Mouse (Mus musculus) kidney, embryonic 15.5 days (tissue): ENCODE measurements around the gene Zscan20. TPM values are rescaled to one million over a fixed set of nuclear protein-coding genes. Genes with fewer than 3 reads are reported as not detected.
A peak's percentile ranks its signal among the peaks of the same experiment; 100 is the strongest.
"Not testable (repeated sequence)": the region's sequence is repeated elsewhere in the genome, so short reads cannot be mapped to it uniquely, and the experiment has no call there.

Source experiments
- ATAC-seq: fragments of 200-750 bp; cut with Nextera tagmentation; replicated peaks from 2 replicates; pipeline ENCODE4 v1.8.0; 2017; ENCODE audit warnings: moderate TSS enrichment; ENCODE audit not compliant: low FRiP score
- H3K27ac ChIP-seq: fragments of 300-500 bp; sonication (generic); 2 replicates; pipeline ENCODE4 v1.5.1; 2015; ENCODE audit warnings: mild to moderate bottlenecking, inconsistent platforms
- H3K27me3 ChIP-seq: fragments of 300-500 bp; sonication (generic); 2 replicates; pipeline ENCODE4 v1.6.1; 2015; ENCODE audit warnings: inconsistent platforms
- H3K36me3 ChIP-seq: fragments of 300-500 bp; sonication (generic); 2 replicates; pipeline ENCODE4 v1.6.1; 2015; ENCODE audit warnings: inconsistent platforms
- H3K4me1 ChIP-seq: fragments of 300-500 bp; sonication (generic); 2 replicates; pipeline ENCODE4 v1.6.1; 2015; ENCODE audit warnings: inconsistent platforms
- H3K4me2 ChIP-seq: fragments of 300-500 bp; sonication (generic); 2 replicates; pipeline ENCODE4 v1.6.1; 2015; ENCODE audit warnings: moderate library complexity, mild to moderate bottlenecking, inconsistent platforms
- H3K4me3 ChIP-seq: fragments of 300-500 bp; sonication (generic); replicated peaks from 2 replicates; pipeline ENCODE4 v1.5.1; 2015; ENCODE audit warnings: mild to moderate bottlenecking, inconsistent platforms
- H3K9ac ChIP-seq: fragments of 300-500 bp; sonication (generic); 2 replicates; pipeline ENCODE4 v1.6.1; 2015; ENCODE audit warnings: mild to moderate bottlenecking, inconsistent platforms
- H3K9me3 ChIP-seq: fragments of 300-500 bp; sonication (generic); replicated peaks from 2 replicates; pipeline ENCODE4 v1.6.1; 2016; ENCODE audit warnings: inconsistent platforms
- WGBS: fragments of 180-500 bp; shearing (Covaris S2); methylation state at CpG from one replicate; pipeline ENCODE4 v1.1.7; 2015; ENCODE audit warnings: mixed read lengths; 5-methylcytosine and 5-hydroxymethylcytosine counted together
- polyA plus RNA-seq: library from polyadenylated mRNA; unstranded; fragments of >200 nt; fragmentation: Nextera tagmentation; extraction: Ambion mirVana; gene quantifications from 2 replicates; pipeline ENCODE4 v1.2.1, GENCODE M21; 2015

The Zscan20 gene
- polyA plus RNA-seq, 1 experiment from 2014 or later = 5.7 TPM

DNA sequence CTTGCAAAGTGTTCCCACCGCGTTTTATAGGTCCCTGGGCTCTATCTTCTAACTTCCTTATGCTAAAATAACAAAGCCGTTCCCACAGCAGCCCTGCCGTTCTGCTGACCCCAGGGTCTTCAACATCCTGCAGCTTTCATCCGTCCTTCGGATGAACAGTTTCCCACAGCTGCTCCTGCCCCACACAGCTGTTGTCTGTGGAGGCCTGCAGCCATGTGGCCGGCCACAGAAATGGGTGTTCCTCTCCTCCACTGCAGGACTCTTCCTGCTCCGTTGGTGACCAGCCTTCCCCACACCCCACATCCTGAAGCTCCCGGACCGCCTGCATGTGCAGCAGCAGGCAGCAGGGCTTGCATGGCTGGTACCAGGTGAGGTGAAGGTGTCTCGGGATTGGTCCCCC is 27.4 kb upstream of the Zscan20 start:
- peak; percentile 44; the same call in 1 of the 2 replicates for ATAC-seq
- peaks cover 56% of the 10 kb centered on the region for H3K4me1 ChIP-seq
- no peaks in the 10 kb centered on the region for H3K27me3 ChIP-seq
- peak overlapping the region; percentile 89 for H3K27ac ChIP-seq
- H3K9ac ChIP-seq = no peak overlapping the region
- no peak overlapping the region for H3K4me3 ChIP-seq
- no peaks in the 10 kb centered on the region for H3K9me3 ChIP-seq
- H3K36me3 ChIP-seq = no peaks in the 10 kb centered on the region
- H3K4me2 ChIP-seq = 0 out of 2 replicates have a peak overlapping the region, but pooled peaks have one; percentile 14
- 13% methylated on average over 11 of the region's 11 CpGs for WGBS

DNA sequence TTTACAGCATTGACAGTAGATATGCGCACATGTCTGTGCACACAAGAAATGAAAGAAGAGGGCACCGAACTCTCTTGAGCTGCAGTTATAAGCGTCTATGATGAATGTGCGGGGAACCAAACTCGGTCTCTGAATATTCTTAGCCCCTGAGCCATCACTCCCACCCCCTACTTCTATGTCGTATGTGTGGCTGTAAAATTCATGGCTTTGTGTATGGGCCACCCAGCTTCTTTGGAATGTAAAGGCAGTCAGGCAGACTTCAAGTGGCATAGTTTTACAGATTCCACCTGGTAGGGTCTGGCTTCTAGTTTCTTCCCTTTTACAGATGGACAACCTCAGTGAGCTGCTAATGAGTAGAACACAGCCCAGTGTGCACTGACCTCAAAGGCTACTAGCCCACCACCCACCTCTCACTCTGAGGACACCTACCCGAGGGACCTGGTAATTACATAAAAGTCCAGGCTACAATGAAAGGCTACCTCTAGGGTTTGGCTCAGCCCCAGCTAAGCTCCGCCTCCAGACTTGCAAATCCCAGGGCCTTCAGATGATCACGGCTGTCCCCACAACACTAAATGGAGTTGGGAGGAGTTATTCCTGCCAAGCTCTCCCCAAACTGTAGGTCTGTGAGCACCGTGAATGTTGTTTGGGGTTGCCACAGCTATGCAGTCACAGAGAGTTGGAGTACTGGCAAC is 26.1 kb upstream of the Zscan20 start:
- peak overlapping the region; percentile 89 for H3K27ac ChIP-seq

DNA sequence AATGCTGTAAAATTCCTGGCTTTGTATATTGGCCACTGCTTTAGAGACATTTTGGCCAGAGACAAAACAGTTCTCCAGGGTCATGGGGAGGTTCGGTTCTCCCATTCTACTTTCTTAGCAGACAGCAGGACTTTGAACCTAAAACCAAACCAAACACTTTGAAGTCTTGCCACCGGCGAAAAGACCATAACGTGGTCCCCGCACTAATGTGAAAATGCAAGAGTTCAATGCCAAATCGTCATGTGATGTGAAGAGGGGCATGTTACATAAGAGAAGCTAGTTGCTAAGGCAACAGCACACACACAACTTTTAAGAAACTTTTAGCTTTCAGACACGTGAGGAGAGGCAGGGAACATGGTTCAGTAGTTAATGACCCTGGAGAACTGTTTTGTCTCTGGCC is 25.6 kb upstream of the Zscan20 start:
- Histone ChIP-seq H3K9ac (no peak overlapping the region), H3K4me2 (no peak overlapping the region), H3K36me3 (no peaks in the 10 kb centered on the region), H3K4me3 (no peak overlapping the region), H3K4me1 (peaks cover 46% of the 10 kb centered on the region), H3K27me3 (no peaks in the 10 kb centered on the region), H3K27ac (peak overlapping the region; percentile 89), H3K9me3 (no peaks in the 10 kb centered on the region)
- ATAC-seq = no peak
- 47% methylated on average over 7 of the region's 7 CpGs for WGBS

More for the DNA sequence above, 26.1 kb upstream of the Zscan20 start:
- H3K9me3 ChIP-seq = no peaks in the 10 kb centered on the region
- H3K36me3 ChIP-seq = no peaks in the 10 kb centered on the region
- peaks cover 49% of the 10 kb centered on the region for H3K4me1 ChIP-seq
- peak; percentile 56 for ATAC-seq
- no peak overlapping the region for H3K4me3 ChIP-seq
- no peak overlapping the region for H3K9ac ChIP-seq
- WGBS = 32% methylated on average over 10 of the region's 10 CpGs
- H3K4me2 ChIP-seq = no peak overlapping the region
- H3K27me3 ChIP-seq = no peaks in the 10 kb centered on the region

DNA sequence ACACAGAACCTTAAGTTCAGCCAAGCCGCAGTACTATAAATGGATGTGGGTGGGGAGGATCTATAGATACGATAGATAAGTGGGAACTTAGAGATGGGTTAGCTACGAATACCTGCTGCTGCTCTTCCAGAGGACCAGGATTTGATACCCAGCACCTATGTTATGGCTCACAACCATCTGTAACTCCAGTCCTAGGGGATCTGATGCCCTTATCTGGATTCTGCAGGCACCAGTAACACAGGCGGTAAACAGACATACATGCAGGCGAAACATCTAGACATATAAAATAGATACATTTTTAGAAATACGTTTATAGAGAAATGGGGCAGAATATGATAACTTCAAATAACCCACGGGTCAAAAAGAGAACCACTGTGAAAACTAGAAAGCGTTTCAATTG is 11.2 kb upstream of the Zscan20 start:
- no peak overlapping the region for H3K27ac ChIP-seq
- H3K4me3 ChIP-seq = no peak overlapping the region
- no peak overlapping the region for H3K9ac ChIP-seq
- H3K36me3 ChIP-seq = no peaks in the 10 kb centered on the region
- no peak overlapping the region for H3K4me2 ChIP-seq
- ATAC-seq = no peak
- H3K27me3 ChIP-seq = no peaks in the 10 kb centered on the region
- H3K4me1 ChIP-seq = peaks cover 32% of the 10 kb centered on the region
- WGBS = 88% methylated on average over 8 of the region's 8 CpGs
- H3K9me3 ChIP-seq = no peaks in the 10 kb centered on the region

DNA sequence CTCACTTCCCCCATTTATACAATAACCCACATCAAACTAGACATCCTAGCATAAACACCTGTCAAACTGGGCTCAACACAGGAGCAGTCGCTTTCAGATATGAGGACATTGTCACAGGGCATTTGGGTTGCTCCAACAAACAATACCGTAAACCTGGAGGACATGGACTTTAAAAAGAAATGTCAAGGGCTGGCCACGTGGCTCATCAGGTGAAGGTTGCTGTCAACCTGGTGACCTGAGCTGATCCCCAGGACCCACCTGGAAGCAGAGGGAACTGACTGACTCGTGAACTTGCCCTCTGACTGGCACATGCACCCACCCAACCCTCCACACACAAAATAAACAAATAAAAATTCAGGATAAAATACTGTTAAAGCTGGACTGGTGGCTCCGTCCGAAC is 10.7 kb upstream of the Zscan20 start:
- Histone ChIP-seq H3K4me1 (peaks cover 37% of the 10 kb centered on the region), H3K4me2 (no peak overlapping the region), H3K27me3 (no peaks in the 10 kb centered on the region), H3K4me3 (no peak overlapping the region), H3K27ac (no peak overlapping the region), H3K36me3 (no peaks in the 10 kb centered on the region), H3K9me3 (no peaks in the 10 kb centered on the region), H3K9ac (no peak overlapping the region)
- 74% methylated on average over 6 of the region's 6 CpGs for WGBS
- ATAC-seq = no peak

DNA sequence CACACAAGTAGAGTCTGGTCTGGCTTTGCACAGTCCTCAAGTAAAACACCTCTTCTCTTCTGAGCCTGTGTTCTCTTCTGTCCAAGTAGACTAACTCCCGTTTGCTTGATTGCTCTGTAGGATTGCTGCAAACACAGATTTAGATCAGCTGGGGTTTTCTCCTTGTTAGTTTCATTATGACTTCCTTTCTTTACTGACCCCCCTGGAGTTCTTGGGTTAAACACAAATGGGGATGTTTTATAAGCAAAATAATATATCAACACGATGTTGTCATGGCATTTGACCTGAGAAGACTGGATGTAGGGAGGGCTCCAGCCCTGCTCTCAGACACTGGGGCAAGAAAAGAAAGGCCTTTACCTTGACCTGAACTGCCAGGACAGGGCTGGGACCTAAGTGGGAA is 9.1 kb upstream of the Zscan20 start:
- Histone ChIP-seq H3K27ac (peak overlapping the region; percentile 83), H3K9me3 (no peaks in the 10 kb centered on the region), H3K4me2 (no peak overlapping the region), H3K9ac (no peak overlapping the region), H3K27me3 (no peaks in the 10 kb centered on the region), H3K4me3 (no peak overlapping the region), H3K4me1 (peaks cover 37% of the 10 kb centered on the region), H3K36me3 (no peaks in the 10 kb centered on the region)
- 26% methylated on average over 2 of the region's 2 CpGs for WGBS
- ATAC-seq = no peak

DNA sequence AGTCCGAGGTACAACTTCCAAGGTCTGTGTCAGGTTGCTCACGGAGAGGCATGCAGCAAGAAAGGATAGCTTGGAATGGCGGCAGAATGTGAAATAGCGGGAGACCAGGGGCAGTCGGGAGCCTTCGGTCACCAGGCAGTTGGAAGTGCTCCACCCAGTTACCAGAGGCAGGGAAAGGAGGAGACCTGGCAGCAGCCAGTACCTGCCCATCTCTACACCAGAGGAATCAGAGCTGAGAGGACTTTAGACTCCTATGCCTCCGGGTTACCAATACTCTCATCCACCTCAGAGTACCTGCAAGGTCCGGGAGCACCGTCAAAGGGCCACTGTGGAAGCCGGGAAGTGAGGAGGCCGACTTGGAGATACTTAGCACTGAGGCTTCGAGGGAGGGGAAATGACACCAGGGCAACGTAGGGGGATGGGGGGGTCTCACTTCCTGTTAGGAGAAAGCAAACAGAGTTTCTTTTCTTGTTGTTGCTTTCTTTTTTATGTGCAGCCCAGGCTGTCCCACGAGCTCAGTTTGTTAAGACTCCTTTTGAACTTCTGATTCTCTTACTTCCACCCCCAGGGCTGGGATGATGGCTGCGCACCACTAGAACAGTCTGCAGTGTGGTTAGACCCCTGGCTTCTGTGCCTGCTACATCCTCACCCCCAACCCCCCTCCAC is 8.5 kb upstream of the Zscan20 start, which contains the start of gene Tlr12:
Gene Tlr12 (minus strand): TSS at position 374 of the 666 bp plus-strand sequence.
- peak within 1 kb of the TSS; percentile 38 for H3K4me2 ChIP-seq
- H3K9ac ChIP-seq = no peak within 1 kb of the TSS
- ATAC-seq = peak; percentile 42
- no peaks in the 10 kb centered on the region for H3K36me3 ChIP-seq
- H3K27ac ChIP-seq = peak within 1 kb of the TSS; percentile 83
- no peaks in the 10 kb centered on the region for H3K27me3 ChIP-seq
- 37% methylated on average over 15 of the region's 15 CpGs for WGBS
- peaks cover 37% of the 10 kb centered on the region for H3K4me1 ChIP-seq
- no peaks in the 10 kb centered on the region for H3K9me3 ChIP-seq
- no peak within 1 kb of the TSS for H3K4me3 ChIP-seq

DNA sequence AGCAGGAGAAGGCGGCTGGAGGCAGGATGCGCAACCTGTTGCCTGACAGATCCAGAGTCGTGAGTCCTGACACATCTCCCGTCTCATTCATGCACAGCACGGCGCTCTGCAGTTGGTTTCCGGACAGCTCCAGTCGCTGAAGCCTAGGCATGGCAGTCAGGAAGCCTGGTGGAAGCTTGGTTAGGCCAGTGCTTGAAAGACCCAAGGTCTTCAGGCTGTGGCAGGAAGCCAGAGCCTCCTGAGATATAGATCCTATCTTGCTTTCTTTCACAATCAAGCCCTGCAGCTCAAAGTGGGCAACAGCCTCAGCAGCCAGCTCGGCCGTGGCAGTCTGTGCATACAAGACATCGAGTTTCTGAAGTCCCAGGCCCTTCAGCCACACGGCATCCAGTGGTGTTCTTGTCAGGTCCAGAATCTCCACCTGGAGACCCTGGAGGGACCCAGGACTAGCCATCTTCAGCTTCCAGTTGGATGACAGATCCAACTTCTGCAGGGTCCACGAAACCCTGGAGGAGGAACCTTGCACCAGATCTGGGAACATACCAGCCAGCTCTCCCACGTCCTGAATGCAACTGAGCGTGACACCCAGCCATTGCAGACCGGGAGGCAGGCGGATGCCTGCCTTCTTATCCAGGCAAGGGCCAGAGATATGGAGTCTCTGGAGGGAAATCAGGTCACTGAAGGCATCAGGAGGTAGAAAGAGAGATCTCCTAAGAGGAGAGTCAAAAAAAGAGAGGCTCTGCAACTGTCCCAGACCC is 7.6 kb upstream of the Zscan20 start:
- peak overlapping the region; percentile 38 for H3K4me2 ChIP-seq
- ATAC-seq = peak; percentile 58
- WGBS = 49% methylated on average over 17 of the region's 17 CpGs

DNA sequence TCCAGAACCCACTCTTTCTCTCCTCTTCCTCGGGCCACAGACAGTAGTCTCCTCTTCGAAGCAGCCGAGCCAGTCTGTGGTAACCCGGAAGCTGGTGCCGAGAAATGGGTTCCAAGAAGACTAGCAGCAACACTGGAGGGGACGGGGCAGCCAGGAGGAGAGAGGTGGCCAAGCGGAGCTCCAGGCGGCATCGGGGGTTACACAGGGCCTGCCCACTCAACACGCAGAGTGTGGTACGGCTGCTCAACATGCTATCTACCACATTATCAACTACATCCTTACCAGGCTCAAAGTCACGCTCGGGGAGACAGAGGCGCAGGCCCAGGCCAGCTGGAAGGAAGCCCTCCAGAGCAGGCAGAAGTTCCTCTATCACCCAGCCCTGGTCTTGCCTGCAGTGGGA is 5.9 kb upstream of the Zscan20 start:
- WGBS = 87% methylated on average over 13 of the region's 14 CpGs
- no peak for ATAC-seq
- Histone ChIP-seq H3K4me3 (no peak overlapping the region), H3K4me1 (peaks cover 40% of the 10 kb centered on the region), H3K9me3 (no peaks in the 10 kb centered on the region), H3K36me3 (no peaks in the 10 kb centered on the region), H3K27me3 (no peaks in the 10 kb centered on the region), H3K4me2 (peak overlapping the region; percentile 3; the same call in 1 of the 2 replicates), H3K27ac (peak overlapping the region; percentile 83; the same call in 1 of the 2 replicates), H3K9ac (no peak overlapping the region)

More for the DNA sequence above, 7.6 kb upstream of the Zscan20 start:
- Histone ChIP-seq H3K4me3 (no peak overlapping the region), H3K9ac (no peak overlapping the region), H3K36me3 (no peaks in the 10 kb centered on the region), H3K27ac (peak overlapping the region; percentile 83), H3K4me1 (peaks cover 37% of the 10 kb centered on the region), H3K9me3 (no peaks in the 10 kb centered on the region), H3K27me3 (no peaks in the 10 kb centered on the region)

DNA sequence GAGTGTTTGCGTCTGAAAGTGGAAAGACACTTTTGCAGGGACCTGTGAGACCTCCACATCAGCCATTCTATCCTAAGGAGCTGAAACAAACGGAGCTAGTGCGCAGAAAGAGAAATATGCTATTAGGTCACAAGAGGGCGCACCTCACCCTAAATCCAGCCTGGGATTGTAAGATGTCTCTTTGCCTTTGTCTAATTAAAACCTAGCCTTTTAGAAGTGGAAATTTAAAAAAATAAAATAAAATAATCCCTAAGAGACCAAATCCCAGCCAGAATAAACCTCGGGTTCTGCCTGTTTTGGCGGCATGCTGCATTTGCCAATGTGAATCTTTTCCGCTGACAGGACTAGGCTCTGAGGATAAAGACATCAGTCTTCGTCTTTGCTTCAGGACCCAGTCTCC is 3.4 kb upstream of the Zscan20 start:
- Histone ChIP-seq H3K9me3 (no peaks in the 10 kb centered on the region), H3K4me1 (peaks cover 43% of the 10 kb centered on the region), H3K9ac (no peak overlapping the region), H3K4me3 (no peak overlapping the region), H3K27ac (no peak overlapping the region), H3K36me3 (no peaks in the 10 kb centered on the region), H3K27me3 (no peaks in the 10 kb centered on the region), H3K4me2 (no peak overlapping the region)
- no peak for ATAC-seq
- 17% methylated on average over 8 of the region's 8 CpGs for WGBS

DNA sequence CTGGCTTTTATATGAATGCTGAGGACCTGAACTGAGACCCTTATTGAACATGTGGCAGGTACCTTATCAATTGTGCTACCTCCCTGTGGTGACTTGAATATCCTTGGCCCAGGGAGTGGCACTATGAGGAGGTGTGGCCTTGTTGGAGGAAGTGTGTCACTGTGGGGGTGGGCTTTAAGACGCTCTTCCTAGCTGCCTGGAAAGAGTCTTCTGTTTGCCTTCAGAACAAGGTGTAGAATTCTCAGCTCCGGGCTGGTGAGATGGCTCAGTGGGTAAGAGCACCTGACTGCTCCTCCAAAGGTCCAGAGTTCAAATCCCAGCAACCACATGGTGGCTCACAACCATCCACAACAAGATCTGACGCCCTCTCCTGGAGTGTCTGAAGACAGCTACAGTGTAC is 1.8 kb upstream of the Zscan20 start:
- H3K4me1 ChIP-seq = peaks cover 27% of the 10 kb centered on the region
- WGBS = 94% methylated on average over 3 of the region's 3 CpGs
- not testable (repeated sequence) for H3K9me3 ChIP-seq, H3K4me2 ChIP-seq, H3K9ac ChIP-seq, H3K36me3 ChIP-seq, H3K27ac ChIP-seq, H3K4me3 ChIP-seq, H3K27me3 ChIP-seq, ATAC-seq

DNA sequence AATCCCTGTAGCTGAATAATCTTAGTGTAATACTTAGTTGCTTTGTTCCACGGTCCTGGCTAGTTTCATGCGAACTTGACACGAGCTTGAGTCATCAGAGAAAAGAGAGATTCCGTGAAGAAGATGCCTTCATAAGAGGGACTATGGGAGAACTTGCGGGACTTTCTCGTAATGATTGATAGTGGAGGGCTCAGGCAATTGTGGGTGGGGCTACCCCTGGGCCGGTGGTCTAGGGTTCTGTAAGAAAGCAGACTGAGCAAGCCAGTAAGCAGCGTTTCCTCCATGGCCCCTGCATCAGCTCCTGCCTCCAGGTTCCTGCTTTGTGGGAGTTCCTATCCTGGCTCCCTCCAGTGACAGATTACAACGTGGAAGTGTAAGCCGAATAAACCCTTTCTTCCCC is 808 bp upstream of the Zscan20 start:
- no peak overlapping the region for H3K9ac ChIP-seq
- 0 out of 2 replicates have a peak, but pooled peaks have one; percentile 5 for ATAC-seq
- peak overlapping the region; percentile 24 for H3K27ac ChIP-seq
- no peaks in the 10 kb centered on the region for H3K27me3 ChIP-seq
- peak overlapping the region; percentile 75 for H3K4me2 ChIP-seq
- WGBS = 22% methylated on average over 10 of the region's 10 CpGs
- H3K4me3 ChIP-seq = peak overlapping the region; percentile 74
- H3K36me3 ChIP-seq = no peaks in the 10 kb centered on the region
- H3K9me3 ChIP-seq = no peaks in the 10 kb centered on the region
- peaks cover 17% of the 10 kb centered on the region for H3K4me1 ChIP-seq
